Mouse (Mus musculus) adrenal gland, postnatal 10 days (tissue): ENCODE results near the gene Ctbp2. TPM values are rescaled to one million over a fixed set of nuclear protein-coding genes. Genes with fewer than 3 reads are reported as not detected.

Source experiments
- DNase-seq: peaks from one replicate; pipeline ENCODE4 v3.0.0; 2021; ENCODE audit warnings: mixed read lengths
- total RNA-seq, 2 experiments: library from RNA; stranded (reverse); gene quantifications; 2 replicates each; pipeline ENCODE4 v1.2.3; 2021

Gene Ctbp2
- total RNA-seq, 2 experiments from 2014 or later, result 52.8 to 63.1 TPM

- DNase-seq, result no peak
Measured at GRCm38 (mm10) chr7:133041784-133042183, 82.4 kb downstream of the Ctbp2 start.

DNA sequence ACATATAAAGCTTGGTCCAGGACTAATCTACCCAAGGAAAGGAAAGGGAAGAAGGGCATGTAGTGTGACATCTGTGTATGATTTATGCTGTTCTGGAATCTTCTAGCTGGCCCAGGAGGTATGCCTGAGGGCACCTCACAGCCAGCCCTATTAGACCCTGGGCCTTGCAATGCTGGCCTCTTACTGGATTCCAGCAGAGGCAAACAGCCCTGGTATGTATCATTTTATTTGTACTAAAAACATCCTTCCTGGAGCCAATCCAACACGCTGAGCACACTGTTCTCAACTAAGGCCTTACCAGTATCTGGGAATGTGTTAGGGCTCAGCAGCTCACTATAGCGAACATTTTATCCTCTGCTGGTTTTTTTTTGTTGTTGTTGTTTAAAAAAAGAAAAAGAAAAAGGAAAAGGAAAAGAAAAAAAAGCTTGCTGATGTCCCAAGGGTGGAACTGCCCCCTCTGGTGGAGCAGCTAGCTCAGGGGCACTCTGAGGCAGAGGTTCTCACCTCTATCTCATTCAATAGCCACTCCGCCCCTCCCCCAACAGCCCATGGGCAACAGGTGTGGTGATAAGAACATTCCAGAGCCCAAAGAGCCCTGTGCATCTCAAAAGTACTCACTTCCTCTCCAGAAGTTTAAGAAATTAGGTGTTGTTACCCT is 83.3 kb downstream of the Ctbp2 start:
- DNase-seq, result no peak

DNA sequence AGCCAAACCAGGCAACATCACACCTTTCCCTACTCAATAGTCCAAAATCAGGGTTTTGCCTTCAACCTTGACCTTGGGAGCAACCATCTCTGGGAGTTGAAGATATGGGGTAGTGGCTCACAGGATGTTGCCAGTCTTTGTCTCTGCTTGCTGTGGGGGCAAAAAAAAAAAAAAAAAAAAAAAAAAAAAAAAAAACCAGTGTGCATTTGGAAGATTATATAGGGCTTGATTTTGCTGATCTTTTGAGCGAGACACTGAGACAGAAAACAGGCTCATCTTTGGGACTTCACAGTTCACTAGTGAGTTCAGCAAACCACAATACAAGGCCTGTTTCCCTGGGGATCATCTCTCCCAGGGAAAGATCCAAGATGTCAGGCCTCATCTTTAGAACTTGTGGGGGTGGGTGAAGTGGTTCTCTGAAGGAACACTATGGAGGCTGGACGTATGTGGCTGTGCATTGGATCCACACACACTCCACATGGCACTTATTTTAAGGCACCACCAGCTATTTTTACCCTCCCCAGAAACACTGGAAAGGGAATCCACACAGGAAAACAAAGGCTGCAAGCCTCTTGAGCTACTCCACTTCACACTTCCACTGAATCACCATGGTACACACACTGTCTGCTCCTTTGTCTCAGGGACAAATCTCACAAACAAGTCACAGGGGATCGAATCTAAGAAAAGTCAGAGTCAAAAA is 84.4 kb downstream of the Ctbp2 start:
- DNase-seq, result no peak

DNA sequence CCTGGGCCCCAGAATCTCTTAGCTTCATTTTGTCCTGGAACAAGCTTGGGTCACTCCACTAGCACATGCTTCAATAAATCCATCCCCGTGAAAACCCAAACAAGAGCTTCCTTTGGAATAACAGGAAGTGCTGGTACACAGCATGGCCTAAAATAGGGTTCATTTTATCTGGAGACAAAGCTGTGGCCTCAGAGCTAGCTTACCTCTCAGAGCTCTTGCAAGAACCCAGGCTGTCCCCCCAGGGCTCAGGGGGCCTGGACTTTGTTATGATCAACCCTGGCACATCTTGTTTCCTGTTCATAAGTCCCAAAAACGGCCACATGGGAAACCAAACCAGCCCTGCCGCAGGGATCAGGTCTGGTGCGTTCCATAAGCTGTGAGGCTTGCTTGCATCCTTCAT is 86.5 kb downstream of the Ctbp2 start:
- DNase-seq, result no peak

DNA sequence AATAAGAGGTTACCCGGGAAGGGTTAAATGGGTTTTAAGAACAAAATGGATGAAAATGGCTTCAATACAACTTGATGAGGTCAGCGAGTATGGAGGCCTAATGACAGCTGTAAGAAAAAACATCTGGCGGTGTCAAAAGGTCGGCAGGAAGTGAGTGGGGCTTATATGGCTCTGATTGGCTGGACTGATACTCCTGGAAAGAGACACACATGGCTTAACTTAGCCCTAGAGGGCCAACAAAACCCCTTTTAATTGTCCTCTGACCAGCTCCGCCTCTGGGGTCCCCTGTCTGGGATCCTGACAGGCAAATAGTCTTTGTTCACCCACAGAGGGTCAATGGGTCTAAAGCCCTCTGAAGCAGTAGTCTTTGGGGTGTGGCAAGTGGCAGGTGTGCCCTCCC is 86.9 kb downstream of the Ctbp2 start:
- DNase-seq, result no peak

- no peak for DNase-seq
Measured at GRCm38 (mm10) chr7:133035901-133036300, 88.3 kb downstream of the Ctbp2 start.

DNA sequence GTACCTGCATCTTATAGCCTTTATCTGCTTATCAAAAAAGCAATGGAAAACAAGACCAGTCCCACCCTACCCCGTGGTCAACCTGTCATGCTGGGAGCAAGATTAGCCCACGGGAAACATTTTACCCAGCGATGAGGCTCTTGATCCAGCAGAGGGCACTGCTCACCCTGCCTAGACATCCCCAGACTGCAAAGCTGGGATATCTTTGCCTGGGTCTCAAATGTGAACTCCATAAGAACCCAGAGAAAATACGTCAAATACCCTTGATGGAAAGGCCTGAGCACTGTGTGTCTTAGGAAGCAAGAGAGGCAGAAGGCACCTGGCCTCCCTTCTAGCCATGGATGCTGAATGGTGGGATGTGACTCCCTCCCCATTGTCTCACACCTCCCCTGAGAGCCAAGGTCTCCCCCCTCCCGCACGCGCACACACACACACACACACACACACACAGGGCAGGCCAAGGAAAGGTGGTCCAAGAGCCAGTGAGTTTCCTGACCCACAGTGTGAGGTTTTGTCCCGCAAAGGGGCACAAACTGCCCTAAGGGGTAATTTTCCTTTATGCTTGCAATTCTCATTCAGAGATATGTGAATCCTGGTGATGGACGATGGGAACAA is 91.5 kb downstream of the Ctbp2 start:
- DNase-seq, result peak; percentile 76

- DNase-seq, result no peak
Measured at GRCm38 (mm10) chr7:133029496-133030047, 94.6 kb downstream of the Ctbp2 start.

DNA sequence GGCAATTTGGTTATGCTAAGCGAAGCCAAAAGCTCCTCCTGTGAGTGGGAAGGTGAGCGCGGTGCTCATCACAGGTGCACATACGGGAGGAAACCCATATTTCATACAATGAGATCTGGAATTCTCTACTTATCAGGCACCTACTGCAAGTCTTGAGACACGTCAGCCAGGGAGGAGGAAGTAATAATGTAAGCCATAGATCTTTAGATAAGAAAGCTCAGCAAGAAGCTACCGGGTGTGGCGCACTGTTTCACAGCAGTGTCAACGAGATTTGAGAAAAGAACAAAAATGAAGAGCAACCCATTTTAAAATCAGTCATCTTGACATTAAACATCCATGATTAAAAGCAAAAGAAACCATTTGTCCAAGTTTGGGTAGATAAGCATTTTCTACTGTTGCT is 95.2 kb downstream of the Ctbp2 start:
- no peak for DNase-seq

- no peak for DNase-seq
Measured at GRCm38 (mm10) chr7:133027930-133028329, 96.2 kb downstream of the Ctbp2 start.

GRCm38 (mm10) chr7:133024694-133025093 is 99.5 kb downstream of the Ctbp2 start:
- no peak for DNase-seq

- no peak for DNase-seq
Measured at GRCm38 (mm10) chr7:133019481-133020020, 104.6 kb downstream of the Ctbp2 start.

- DNase-seq, result no peak
Measured at GRCm38 (mm10) chr7:133018961-133019360, 105.2 kb downstream of the Ctbp2 start.

GRCm38 (mm10) chr7:133015416-133016070 is 108.6 kb downstream of the Ctbp2 start:
- DNase-seq, result no peak

DNA sequence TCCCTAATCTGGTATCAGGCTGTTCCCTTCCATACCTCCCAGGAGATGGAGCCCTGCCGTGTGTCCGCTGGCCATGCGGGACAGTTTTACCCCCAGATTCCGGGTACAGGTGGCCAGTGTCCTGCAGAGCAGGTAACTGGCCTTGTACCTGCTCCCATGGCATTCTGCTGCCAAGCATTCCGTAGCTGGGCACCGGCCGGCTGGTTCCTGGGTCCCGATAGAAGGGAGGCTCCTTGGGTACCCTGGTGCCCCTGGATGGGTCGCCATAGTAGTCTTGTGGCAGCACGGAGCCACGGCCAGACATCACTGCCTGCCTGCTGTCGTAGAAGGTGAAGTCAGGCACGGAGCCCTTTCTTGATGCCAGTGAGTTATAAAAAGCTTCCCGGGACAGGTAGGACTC is 109.5 kb downstream of the Ctbp2 start:
- DNase-seq, result no peak

DNA sequence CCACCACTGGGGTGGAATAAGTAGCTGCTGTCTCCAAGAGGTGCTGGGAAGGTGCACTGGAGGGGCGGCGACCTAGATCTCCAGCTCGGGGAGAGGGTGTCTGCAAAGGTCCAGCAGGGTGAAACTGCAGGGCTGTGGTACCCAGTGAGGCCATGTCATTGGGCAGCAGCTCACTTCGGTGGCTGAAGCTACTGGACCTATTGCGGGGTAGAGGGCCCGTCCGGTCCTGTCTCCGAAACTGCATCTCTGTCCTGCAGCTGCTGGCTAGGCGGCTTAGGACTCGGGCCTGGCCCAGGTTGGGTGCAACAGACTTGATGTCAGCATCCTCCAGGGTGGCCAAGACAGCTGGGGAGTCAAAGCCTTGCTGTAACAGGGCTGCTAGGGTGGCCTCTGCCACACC is 110.2 kb downstream of the Ctbp2 start:
- no peak for DNase-seq

- DNase-seq, result no peak
Measured at GRCm38 (mm10) chr7:133012637-133013366, 111.4 kb downstream of the Ctbp2 start.

GRCm38 (mm10) chr7:133011611-133012010 is 112.5 kb downstream of the Ctbp2 start:
- no peak for DNase-seq

DNA sequence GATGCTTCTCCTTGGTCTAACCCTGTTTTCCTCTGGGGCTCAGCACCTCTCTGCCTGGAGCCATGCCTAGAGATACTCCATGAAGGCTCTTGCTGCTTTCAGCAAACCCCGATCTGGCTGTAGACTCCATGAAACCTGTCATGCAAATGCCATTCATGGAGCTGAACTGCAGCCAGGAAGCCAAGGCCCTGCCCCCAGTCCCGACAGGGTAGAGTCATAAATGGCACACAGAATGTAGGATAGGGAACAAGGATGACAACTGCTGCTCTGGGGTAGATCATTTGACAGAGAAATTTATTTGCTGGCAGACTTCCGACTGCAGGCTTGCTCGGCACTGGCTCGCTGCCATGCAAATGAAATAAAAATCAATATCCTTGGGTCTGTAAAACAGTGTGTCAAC is 113.0 kb downstream of the Ctbp2 start:
- peak; percentile 72 for DNase-seq

- no peak for DNase-seq
Measured at GRCm38 (mm10) chr7:133010477-133010876, 113.7 kb downstream of the Ctbp2 start.

GRCm38 (mm10) chr7:133009676-133010075 is 114.5 kb downstream of the Ctbp2 start:
- no peak for DNase-seq

DNA sequence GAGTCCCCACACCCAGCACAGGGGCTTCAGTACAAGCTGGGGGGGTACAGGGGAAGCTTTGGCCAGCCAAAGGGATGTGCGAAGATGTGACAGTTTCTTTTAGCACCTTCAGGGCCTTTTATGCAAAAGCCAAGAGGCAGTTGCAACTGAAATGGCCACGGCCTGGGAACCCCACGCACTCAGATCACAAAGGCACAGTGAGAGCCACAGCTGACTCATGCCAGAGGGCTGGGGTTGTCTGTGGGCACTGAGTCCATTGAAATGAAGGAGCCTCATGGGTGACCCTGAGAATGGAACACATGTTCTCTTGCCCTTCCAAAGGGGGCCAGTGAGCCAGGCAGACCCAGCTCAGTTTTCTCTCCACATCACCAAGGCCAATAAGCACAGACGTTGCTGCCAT is 115.5 kb downstream of the Ctbp2 start:
- peak; percentile 47 for DNase-seq
